Mouse (Mus musculus): Measurements from ENCODE around the gene Fam131a. TPM values are rescaled to one million over a fixed set of nuclear protein-coding genes. Genes with fewer than 3 reads are reported as not detected.
A peak's percentile ranks its signal among the peaks of the same experiment; 100 is the strongest.

Fam131a gene
- polyA plus RNA-seq, 1 experiment from 2014 or later: 8.7 TPM

- Histone ChIP-seq H3K4me1 (replicated peaks; ENCODE audit: control insufficient read depth, insufficient read depth, low read length) (no peaks in the 10 kb centered on the region), H3K9me3 (ENCODE audit: control insufficient read depth, low read length) (no peaks in the 10 kb centered on the region), H3K27me3 (replicated peaks; ENCODE audit: control insufficient read depth, insufficient read depth, low read length) (no peaks in the 10 kb centered on the region), H3K4me3 (ENCODE audit: low read depth, low read length) (no peak overlapping the region), H3K27ac (ENCODE audit: low read depth) (no peak overlapping the region), H3K36me3 (ENCODE audit: control insufficient read depth, insufficient read depth, low read length) (peaks cover 70% of the 10 kb centered on the region), H3K9ac (ENCODE audit: low read length) (no peak overlapping the region), H3K4me2 (ENCODE audit: low read length) (no peak overlapping the region)
- peak; percentile 82 for DNase-seq (ENCODE audit: low spot score)
- ATAC-seq (replicated peaks; ENCODE audit: low FRiP score, low TSS enrichment, low read depth): no peak
- WGBS: 77% methylated on average over 19 of the region's 19 CpGs
These were observed 16.1 kb downstream of the Fam131a start for GRCm38 (mm10) chr16:20708939-20709734.

DNA sequence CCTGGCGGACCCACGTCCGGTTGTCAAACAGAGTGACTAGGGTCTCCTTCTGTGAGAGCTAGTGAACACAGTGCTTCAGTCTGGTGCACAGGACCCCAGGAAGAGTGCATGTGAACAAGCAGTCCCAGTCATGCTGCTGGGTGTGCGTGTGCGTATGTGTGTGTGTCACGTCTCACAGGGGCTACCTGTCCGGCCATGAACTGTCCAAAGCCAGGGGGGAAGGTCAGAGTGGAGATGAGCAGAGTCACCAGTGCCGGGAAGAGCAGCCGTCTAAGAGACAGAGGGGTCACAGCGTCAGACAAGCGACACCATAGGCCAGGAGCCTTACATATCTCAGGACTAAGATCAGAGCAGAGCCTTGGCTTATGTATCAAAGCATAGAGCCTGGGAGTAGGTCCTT, 17.3 kb downstream of the Fam131a start:
- DNase-seq (ENCODE audit: low spot score) (no peak), ATAC-seq (replicated peaks; ENCODE audit: low FRiP score, low TSS enrichment, low read depth) (no peak)
- Histone ChIP-seq H3K4me3 (ENCODE audit: low read depth, low read length) (no peak overlapping the region), H3K4me2 (ENCODE audit: low read length) (no peak overlapping the region), H3K27ac (ENCODE audit: low read depth) (no peak overlapping the region), H3K9me3 (ENCODE audit: control insufficient read depth, low read length) (no peaks in the 10 kb centered on the region), H3K4me1 (replicated peaks; ENCODE audit: control insufficient read depth, insufficient read depth, low read length) (peaks cover 9% of the 10 kb centered on the region), H3K36me3 (ENCODE audit: control insufficient read depth, insufficient read depth, low read length) (peaks cover 67% of the 10 kb centered on the region), H3K27me3 (replicated peaks; ENCODE audit: control insufficient read depth, insufficient read depth, low read length) (no peaks in the 10 kb centered on the region), H3K9ac (ENCODE audit: low read length) (no peak overlapping the region)
- WGBS: 92% methylated on average over 11 of the region's 11 CpGs

DNA sequence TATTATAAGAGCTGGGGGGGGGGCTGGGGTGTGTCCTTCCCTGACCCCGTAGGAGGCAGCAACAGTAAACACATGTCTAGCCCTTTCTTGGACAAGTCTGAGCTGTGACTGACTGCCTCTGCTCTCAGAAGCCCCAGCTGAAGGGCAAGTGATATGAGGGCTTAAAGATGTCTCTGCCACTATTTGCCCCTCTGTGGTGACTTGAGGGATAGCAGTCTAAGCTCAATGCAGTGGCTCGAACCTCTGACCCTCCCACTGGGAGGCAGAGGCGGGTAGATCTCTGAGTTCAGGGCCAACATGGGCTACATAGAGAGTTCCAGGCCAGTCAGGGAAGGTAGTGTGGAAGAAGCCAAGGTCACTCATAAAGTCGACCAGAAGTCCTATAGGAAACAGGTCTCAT, 17.8 kb downstream of the Fam131a start:
- ATAC-seq (replicated peaks; ENCODE audit: low FRiP score, low TSS enrichment, low read depth) (no peak), DNase-seq (ENCODE audit: low spot score) (no peak)
- Histone ChIP-seq H3K9ac (ENCODE audit: low read length) (no peak overlapping the region), H3K36me3 (ENCODE audit: control insufficient read depth, insufficient read depth, low read length) (peaks cover 63% of the 10 kb centered on the region), H3K4me2 (ENCODE audit: low read length) (no peak overlapping the region), H3K4me3 (ENCODE audit: low read depth, low read length) (no peak overlapping the region), H3K27ac (ENCODE audit: low read depth) (no peak overlapping the region), H3K9me3 (ENCODE audit: control insufficient read depth, low read length) (no peaks in the 10 kb centered on the region), H3K27me3 (replicated peaks; ENCODE audit: control insufficient read depth, insufficient read depth, low read length) (no peaks in the 10 kb centered on the region), H3K4me1 (replicated peaks; ENCODE audit: control insufficient read depth, insufficient read depth, low read length) (peaks cover 11% of the 10 kb centered on the region)
- WGBS: 87% methylated on average over 4 of the region's 4 CpGs

- DNase-seq (ENCODE audit: low spot score): no peak
- no peak for ATAC-seq (replicated peaks; ENCODE audit: low FRiP score, low TSS enrichment, low read depth)
- H3K4me3 ChIP-seq (ENCODE audit: low read depth, low read length): no peak overlapping the region
- H3K27ac ChIP-seq (ENCODE audit: low read depth): no peak overlapping the region
- H3K9me3 ChIP-seq (ENCODE audit: control insufficient read depth, low read length): no peaks in the 10 kb centered on the region
- peaks cover 13% of the 10 kb centered on the region for H3K4me1 ChIP-seq (replicated peaks; ENCODE audit: control insufficient read depth, insufficient read depth, low read length)
- no peak overlapping the region for H3K4me2 ChIP-seq (ENCODE audit: low read length)
- 81% methylated on average over 9 of the region's 9 CpGs for WGBS
- no peak overlapping the region for H3K9ac ChIP-seq (ENCODE audit: low read length)
- H3K36me3 ChIP-seq (ENCODE audit: control insufficient read depth, insufficient read depth, low read length): peaks cover 50% of the 10 kb centered on the region
- no peaks in the 10 kb centered on the region for H3K27me3 ChIP-seq (replicated peaks; ENCODE audit: control insufficient read depth, insufficient read depth, low read length)
These were observed 19.1 kb downstream of the Fam131a start for GRCm38 (mm10) chr16:20712190-20712589.

DNA sequence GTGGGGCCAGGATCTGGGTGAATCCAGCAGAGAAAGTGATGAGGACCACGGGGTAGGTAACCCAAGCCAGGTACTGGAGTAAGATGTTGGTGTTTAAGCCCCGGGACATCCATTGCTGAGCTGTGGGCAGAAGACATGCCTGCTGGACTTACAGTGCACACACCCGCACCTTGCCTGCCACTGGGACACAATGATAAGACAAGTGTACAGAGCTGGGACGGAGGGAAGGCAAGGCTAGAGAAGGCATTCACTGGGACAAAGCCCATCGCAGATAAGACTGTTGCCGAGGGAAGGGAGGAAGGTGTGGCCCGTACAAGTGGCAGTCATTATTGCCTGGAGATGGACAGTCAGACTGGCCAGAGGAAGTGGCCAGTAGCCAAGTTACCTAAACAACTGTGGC, 19.8 kb downstream of the Fam131a start:
- Histone ChIP-seq H3K4me3 (ENCODE audit: low read depth, low read length) (no peak overlapping the region), H3K27ac (ENCODE audit: low read depth) (no peak overlapping the region), H3K27me3 (replicated peaks; ENCODE audit: control insufficient read depth, insufficient read depth, low read length) (no peaks in the 10 kb centered on the region), H3K9ac (ENCODE audit: low read length) (no peak overlapping the region), H3K9me3 (ENCODE audit: control insufficient read depth, low read length) (no peaks in the 10 kb centered on the region), H3K4me2 (ENCODE audit: low read length) (no peak overlapping the region), H3K36me3 (ENCODE audit: control insufficient read depth, insufficient read depth, low read length) (peaks cover 43% of the 10 kb centered on the region), H3K4me1 (replicated peaks; ENCODE audit: control insufficient read depth, insufficient read depth, low read length) (peaks cover 13% of the 10 kb centered on the region)
- no peak for DNase-seq (ENCODE audit: low spot score)
- WGBS: 81% methylated on average over 7 of the region's 7 CpGs
- no peak for ATAC-seq (replicated peaks; ENCODE audit: low FRiP score, low TSS enrichment, low read depth)

DNA sequence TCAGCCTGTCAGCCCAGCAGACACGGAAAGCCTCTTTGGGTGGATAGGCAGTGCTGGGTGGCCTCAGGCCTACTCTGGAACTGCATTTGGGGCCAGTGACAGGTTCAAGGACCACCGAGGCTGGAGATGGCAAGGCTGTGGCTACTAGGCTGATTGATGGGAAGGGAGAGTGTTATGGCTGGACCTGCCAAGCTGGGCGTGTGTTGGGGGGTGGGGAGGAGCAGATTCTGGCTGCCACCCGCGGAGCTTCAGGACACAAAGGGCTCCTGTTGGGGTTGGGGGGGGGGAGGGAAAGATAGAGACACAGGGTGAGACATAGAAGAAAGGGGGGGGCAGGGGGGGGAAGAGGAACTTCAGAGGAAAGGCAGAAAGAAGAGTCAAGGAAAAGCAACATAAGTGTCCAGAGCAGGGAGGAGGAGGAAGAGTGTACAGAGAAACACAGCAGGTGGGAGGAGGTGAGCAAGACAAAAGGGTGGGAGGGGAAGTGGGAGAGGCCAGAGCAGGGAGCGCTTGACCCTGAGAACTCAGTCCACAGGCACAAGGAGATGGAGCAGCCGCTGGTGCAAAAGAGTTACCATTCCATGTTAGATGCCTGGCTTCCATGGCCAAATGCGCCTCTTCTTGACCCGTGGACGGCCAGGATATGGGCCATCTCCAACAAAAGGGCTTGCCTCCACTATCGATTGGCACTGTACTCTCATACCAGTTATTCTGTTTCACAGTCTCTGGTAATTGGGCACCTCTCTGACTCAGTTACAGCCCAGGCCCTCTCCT, 21.5 kb downstream of the Fam131a start:
- no peak overlapping the region for H3K27ac ChIP-seq (ENCODE audit: low read depth)
- peaks cover 33% of the 10 kb centered on the region for H3K36me3 ChIP-seq (ENCODE audit: control insufficient read depth, insufficient read depth, low read length)
- H3K9ac ChIP-seq (ENCODE audit: low read length): no peak overlapping the region
- DNase-seq (ENCODE audit: low spot score): no peak
- H3K9me3 ChIP-seq (ENCODE audit: control insufficient read depth, low read length): no peaks in the 10 kb centered on the region
- peaks cover 20% of the 10 kb centered on the region for H3K4me1 ChIP-seq (replicated peaks; ENCODE audit: control insufficient read depth, insufficient read depth, low read length)
- peak overlapping the region; percentile 86 for H3K4me2 ChIP-seq (ENCODE audit: low read length)
- WGBS: 49% methylated on average over 11 of the region's 11 CpGs
- peak overlapping the region; percentile 61; the same call in 1 of the 2 replicates for H3K4me3 ChIP-seq (ENCODE audit: low read depth, low read length)
- no peaks in the 10 kb centered on the region for H3K27me3 ChIP-seq (replicated peaks; ENCODE audit: control insufficient read depth, insufficient read depth, low read length)
- ATAC-seq (replicated peaks; ENCODE audit: low FRiP score, low TSS enrichment, low read depth): no peak

DNA sequence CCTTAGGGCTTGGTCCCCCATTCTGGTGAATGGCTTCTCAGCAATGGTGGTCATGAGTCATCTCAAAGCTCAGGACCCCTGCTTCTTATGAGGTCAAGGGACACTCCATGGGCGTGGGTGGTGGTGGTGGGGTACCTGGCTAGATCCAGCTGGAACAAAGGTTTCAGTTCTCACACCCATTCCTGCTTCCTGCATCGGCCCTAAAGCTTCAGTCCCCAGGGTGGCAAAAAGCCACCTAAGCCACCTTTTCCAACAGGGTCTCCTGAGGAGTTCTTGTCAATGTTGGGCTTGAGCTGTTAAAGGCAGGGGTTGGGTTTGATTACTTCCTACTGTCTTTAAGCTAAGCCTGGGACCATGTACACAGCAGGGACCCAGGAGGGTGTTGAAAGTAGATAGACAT, 22.1 kb downstream of the Fam131a start:
- DNase-seq (ENCODE audit: low spot score) (no peak), ATAC-seq (replicated peaks; ENCODE audit: low FRiP score, low TSS enrichment, low read depth) (no peak)
- no peak overlapping the region for H3K27ac ChIP-seq (ENCODE audit: low read depth)
- H3K4me2 ChIP-seq (ENCODE audit: low read length): peak overlapping the region; percentile 86
- H3K9me3 ChIP-seq (ENCODE audit: control insufficient read depth, low read length): no peaks in the 10 kb centered on the region
- H3K4me3 ChIP-seq (ENCODE audit: low read depth, low read length): peak overlapping the region; percentile 61
- no peaks in the 10 kb centered on the region for H3K27me3 ChIP-seq (replicated peaks; ENCODE audit: control insufficient read depth, insufficient read depth, low read length)
- peaks cover 20% of the 10 kb centered on the region for H3K4me1 ChIP-seq (replicated peaks; ENCODE audit: control insufficient read depth, insufficient read depth, low read length)
- peaks cover 35% of the 10 kb centered on the region for H3K36me3 ChIP-seq (ENCODE audit: control insufficient read depth, insufficient read depth, low read length)
- 54% methylated on average over 2 of the region's 2 CpGs for WGBS
- H3K9ac ChIP-seq (ENCODE audit: low read length): peak overlapping the region; percentile 65

- ATAC-seq (replicated peaks; ENCODE audit: low FRiP score, low TSS enrichment, low read depth) (no peak), DNase-seq (ENCODE audit: low spot score) (no peak)
- Histone ChIP-seq H3K4me1 (replicated peaks; ENCODE audit: control insufficient read depth, insufficient read depth, low read length) (peaks cover 20% of the 10 kb centered on the region), H3K4me3 (ENCODE audit: low read depth, low read length) (peak overlapping the region; percentile 61), H3K9me3 (ENCODE audit: control insufficient read depth, low read length) (no peaks in the 10 kb centered on the region), H3K36me3 (ENCODE audit: control insufficient read depth, insufficient read depth, low read length) (peaks cover 35% of the 10 kb centered on the region), H3K27me3 (replicated peaks; ENCODE audit: control insufficient read depth, insufficient read depth, low read length) (no peaks in the 10 kb centered on the region), H3K27ac (ENCODE audit: low read depth) (peak overlapping the region; percentile 95), H3K9ac (ENCODE audit: low read length) (peak overlapping the region; percentile 65), H3K4me2 (ENCODE audit: low read length) (peak overlapping the region; percentile 86)
- 1% methylated on average over 12 of the region's 12 CpGs for WGBS
These were observed 22.5 kb downstream of the Fam131a start for GRCm38 (mm10) chr16:20715566-20715965.

Data from intestine, embryonic 14.5 days (tissue).